Mouse (Mus musculus): ENCODE data around the gene Nckap5. TPM values are rescaled to one million over a fixed set of nuclear protein-coding genes. Genes with fewer than 3 reads are reported as not detected.
A peak's percentile ranks its signal among the peaks of the same experiment; 100 is the strongest.

Gene Nckap5
- polyA plus RNA-seq, 1 experiment from 2014 or later = 10.1 TPM

DNA sequence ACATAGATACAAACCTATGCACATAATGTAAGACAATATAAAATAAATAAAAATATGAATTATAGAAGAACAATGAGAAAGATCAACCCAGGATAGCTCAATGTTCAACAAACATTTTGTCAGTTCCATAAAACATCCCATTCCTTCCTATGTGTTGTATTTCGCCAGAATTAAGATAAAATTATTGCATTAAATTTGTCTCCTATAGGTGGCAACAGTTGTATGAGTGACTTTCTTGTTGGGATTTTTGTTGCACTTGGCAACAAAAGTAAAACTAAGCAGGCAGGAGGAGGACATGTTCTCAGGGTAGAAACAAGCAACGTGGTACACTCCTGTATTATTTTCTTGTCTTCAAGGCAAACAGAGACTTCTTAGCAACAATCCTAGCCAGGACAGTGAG lies 907.5 kb downstream of the Nckap5 start:
- H3K4me3 ChIP-seq (ENCODE audit: low read depth, low read length) = no peak overlapping the region
- ATAC-seq (replicated peaks; ENCODE audit: low FRiP score, low TSS enrichment, low read depth) (no peak), DNase-seq (ENCODE audit: low spot score) (no peak)
- no peak overlapping the region for H3K9ac ChIP-seq (ENCODE audit: low read length)
- 65% methylated on average over 2 of the region's 2 CpGs for WGBS
- no peak overlapping the region for H3K27ac ChIP-seq (ENCODE audit: low read depth)
- H3K36me3 ChIP-seq (ENCODE audit: control insufficient read depth, insufficient read depth, low read length) = no peaks in the 10 kb centered on the region
- no peak overlapping the region for H3K4me2 ChIP-seq (ENCODE audit: low read length)
- peaks cover 8% of the 10 kb centered on the region; the same call in 1 of the 2 replicates for H3K9me3 ChIP-seq (ENCODE audit: control insufficient read depth, low read length)
- H3K27me3 ChIP-seq (replicated peaks; ENCODE audit: control insufficient read depth, insufficient read depth, low read length) = no peaks in the 10 kb centered on the region
- no peaks in the 10 kb centered on the region for H3K4me1 ChIP-seq (replicated peaks; ENCODE audit: control insufficient read depth, insufficient read depth, low read length)

DNA sequence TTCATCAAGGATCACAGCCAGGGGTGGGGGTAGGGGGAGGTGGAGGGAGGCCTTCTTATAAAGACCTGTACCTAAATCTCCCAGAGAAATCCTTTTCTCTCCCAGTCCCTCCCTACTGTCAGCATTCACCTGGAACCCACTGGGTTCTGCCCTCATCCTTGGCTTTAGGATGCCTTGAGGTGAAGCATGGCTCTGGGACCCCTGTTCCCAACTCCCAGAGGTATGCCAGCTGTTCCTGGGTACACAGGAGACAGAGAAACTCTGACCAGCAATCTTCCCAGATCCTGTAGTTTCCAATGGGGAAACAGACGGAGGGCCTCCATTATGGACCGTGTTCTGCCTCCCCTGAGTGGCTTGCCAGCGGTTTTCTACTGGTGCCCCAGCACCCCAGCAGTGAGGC lies 909.9 kb downstream of the Nckap5 start:
- Histone ChIP-seq H3K4me2 (ENCODE audit: low read length) (no peak overlapping the region), H3K4me1 (replicated peaks; ENCODE audit: control insufficient read depth, insufficient read depth, low read length) (no peaks in the 10 kb centered on the region), H3K36me3 (ENCODE audit: control insufficient read depth, insufficient read depth, low read length) (no peaks in the 10 kb centered on the region), H3K9ac (ENCODE audit: low read length) (no peak overlapping the region), H3K4me3 (ENCODE audit: low read depth, low read length) (no peak overlapping the region), H3K27me3 (replicated peaks; ENCODE audit: control insufficient read depth, insufficient read depth, low read length) (no peaks in the 10 kb centered on the region), H3K9me3 (ENCODE audit: control insufficient read depth, low read length) (peaks cover 8% of the 10 kb centered on the region; the same call in 1 of the 2 replicates), H3K27ac (ENCODE audit: low read depth) (no peak overlapping the region)
- WGBS = 85% methylated on average over 3 of the region's 3 CpGs
- ATAC-seq (replicated peaks; ENCODE audit: low FRiP score, low TSS enrichment, low read depth) = no peak
- no peak for DNase-seq (ENCODE audit: low spot score)

DNA sequence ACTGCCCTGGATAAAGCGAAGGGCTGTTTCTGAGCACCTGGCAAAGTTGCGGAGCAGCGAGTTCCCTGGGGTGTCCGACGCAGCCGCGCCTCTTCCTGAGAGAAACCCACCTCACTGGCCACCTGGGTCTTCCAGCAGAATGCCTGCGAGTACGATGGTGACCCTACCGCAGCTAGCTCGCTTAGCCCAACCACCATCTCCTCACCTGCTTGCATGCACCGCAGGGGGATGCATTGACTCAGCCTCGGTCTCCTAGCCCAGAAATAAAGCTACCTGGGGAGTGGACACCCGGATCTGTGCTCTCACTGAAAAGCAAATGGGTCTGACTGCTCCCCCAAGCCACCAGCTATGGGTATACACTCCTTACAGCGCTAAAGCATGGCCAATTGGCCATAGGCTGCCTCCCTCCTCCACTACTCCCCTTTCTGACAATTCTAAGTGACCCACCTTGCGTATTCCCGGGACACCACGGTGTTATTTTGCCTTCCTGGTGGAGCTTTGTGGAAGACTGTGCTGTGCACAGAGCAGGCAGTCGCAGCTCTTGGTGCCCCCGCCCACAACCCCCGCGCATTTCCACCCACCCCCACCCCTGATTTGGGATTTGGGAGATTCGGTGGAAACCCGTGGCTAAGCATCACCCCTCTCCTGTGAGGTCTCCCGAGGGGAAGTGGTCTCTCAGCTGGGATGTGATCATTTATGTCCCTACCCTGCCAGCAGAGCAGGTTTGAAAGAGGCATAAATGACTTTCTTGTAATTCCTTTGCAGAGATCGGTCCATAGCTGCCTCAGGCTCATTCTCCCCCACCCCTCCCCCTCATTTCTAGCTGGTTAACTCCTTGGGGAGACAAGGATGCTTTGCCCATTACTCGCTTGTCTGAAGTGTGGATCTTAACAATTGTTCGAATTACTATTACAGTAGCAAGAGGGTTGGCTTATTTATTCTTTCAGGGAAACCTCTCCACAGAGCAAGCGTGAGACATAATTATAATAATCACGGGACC lies 917.7 kb downstream of the Nckap5 start, which contains the start of gene Lypd1:
Lypd1 (minus strand) TSS at position 501 of the 1,000 bp plus-strand sequence.
- peak within 1 kb of the TSS; percentile 88 for H3K4me2 ChIP-seq (ENCODE audit: low read length)
- H3K27me3 ChIP-seq (replicated peaks; ENCODE audit: control insufficient read depth, insufficient read depth, low read length) = peaks cover 46% of the 10 kb centered on the region
- peak; percentile 54 for DNase-seq (ENCODE audit: low spot score)
- peak within 1 kb of the TSS; percentile 45 for H3K4me3 ChIP-seq (ENCODE audit: low read depth, low read length)
- H3K9ac ChIP-seq (ENCODE audit: low read length) = no peak within 1 kb of the TSS
- H3K36me3 ChIP-seq (ENCODE audit: control insufficient read depth, insufficient read depth, low read length) = no peaks in the 10 kb centered on the region
- no peak for ATAC-seq (replicated peaks; ENCODE audit: low FRiP score, low TSS enrichment, low read depth)
- no peak within 1 kb of the TSS for H3K27ac ChIP-seq (ENCODE audit: low read depth)
- H3K9me3 ChIP-seq (ENCODE audit: control insufficient read depth, low read length) = no peaks in the 10 kb centered on the region
- 6% methylated on average over 30 of the region's 30 CpGs for WGBS
- peaks cover 12% of the 10 kb centered on the region for H3K4me1 ChIP-seq (replicated peaks; ENCODE audit: control insufficient read depth, insufficient read depth, low read length)

DNA sequence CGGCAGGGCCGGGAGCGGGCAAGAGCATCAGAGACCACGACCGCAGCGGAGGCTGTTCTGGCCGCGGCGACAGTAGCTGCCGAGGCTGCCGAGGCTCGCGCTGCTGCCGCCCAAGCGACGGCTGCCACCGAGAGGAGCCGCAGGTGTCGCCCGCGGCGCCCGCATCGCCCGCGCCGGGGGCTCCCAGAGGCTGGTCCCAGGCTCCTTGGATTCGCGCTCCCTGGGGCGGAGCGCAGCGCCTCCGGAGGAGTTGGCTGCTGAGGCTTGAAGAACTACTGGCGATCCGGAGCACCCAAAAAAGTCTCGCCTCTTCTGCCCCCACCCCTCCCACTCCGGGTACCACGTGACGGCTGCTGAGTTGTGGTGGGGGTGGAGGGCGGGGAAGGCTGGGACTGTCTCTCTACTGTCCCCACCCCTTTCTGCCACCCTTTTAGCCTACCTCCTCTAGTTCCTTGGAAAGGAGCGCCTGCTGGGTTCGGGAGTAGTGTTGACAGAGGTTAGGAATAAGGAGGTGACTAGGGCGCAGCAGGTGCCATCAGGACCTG lies 918.6 kb downstream of the Nckap5 start:
- DNase-seq (ENCODE audit: low spot score) (no peak), ATAC-seq (replicated peaks; ENCODE audit: low FRiP score, low TSS enrichment, low read depth) (peak; percentile 69)
- Histone ChIP-seq H3K27me3 (replicated peaks; ENCODE audit: control insufficient read depth, insufficient read depth, low read length) (peaks cover 46% of the 10 kb centered on the region), H3K27ac (ENCODE audit: low read depth) (no peak overlapping the region), H3K9ac (ENCODE audit: low read length) (no peak overlapping the region), H3K36me3 (ENCODE audit: control insufficient read depth, insufficient read depth, low read length) (no peaks in the 10 kb centered on the region), H3K4me1 (replicated peaks; ENCODE audit: control insufficient read depth, insufficient read depth, low read length) (peaks cover 12% of the 10 kb centered on the region), H3K4me2 (ENCODE audit: low read length) (peak overlapping the region; percentile 88), H3K9me3 (ENCODE audit: control insufficient read depth, low read length) (no peaks in the 10 kb centered on the region), H3K4me3 (ENCODE audit: low read depth, low read length) (peak overlapping the region; percentile 45)
- WGBS = under 1% methylated on average over 34 of the region's 43 CpGs

DNA sequence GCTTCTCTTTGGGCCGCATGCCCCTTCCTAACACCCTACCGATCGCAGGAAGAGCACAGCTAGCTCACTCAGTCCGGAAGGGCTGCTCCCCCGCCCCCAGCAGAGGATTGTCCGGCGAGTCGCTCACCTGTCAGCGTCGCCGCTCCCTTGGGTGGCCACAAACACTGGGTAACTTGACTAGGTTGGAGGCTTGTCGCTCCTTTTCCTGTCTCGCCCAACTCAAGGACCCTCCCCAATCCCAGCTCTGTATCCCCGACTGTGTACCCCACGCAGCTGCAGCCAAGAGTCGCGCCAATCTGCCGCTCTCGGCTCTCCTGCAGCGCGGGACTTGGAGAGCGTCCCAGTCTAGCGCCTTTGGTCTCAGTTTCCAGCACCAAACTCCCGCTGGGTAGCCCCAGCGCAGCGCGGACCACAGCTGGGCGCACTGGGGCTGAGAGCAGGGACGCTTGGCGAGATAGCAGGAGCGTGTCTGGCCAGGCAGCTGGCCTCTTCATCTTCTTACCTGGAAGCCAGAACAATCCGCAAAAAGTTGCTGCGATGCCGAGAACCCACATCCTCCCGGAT lies 919.2 kb downstream of the Nckap5 start:
- Histone ChIP-seq H3K4me2 (ENCODE audit: low read length) (peak overlapping the region; percentile 88), H3K36me3 (ENCODE audit: control insufficient read depth, insufficient read depth, low read length) (no peaks in the 10 kb centered on the region), H3K9me3 (ENCODE audit: control insufficient read depth, low read length) (no peaks in the 10 kb centered on the region), H3K4me1 (replicated peaks; ENCODE audit: control insufficient read depth, insufficient read depth, low read length) (peaks cover 12% of the 10 kb centered on the region), H3K4me3 (ENCODE audit: low read depth, low read length) (peak overlapping the region; percentile 45), H3K27ac (ENCODE audit: low read depth) (no peak overlapping the region), H3K9ac (ENCODE audit: low read length) (no peak overlapping the region), H3K27me3 (replicated peaks; ENCODE audit: control insufficient read depth, insufficient read depth, low read length) (peaks cover 46% of the 10 kb centered on the region)
- 1% methylated on average over 35 of the region's 35 CpGs for WGBS
- DNase-seq (ENCODE audit: low spot score) (peak; percentile 76), ATAC-seq (replicated peaks; ENCODE audit: low FRiP score, low TSS enrichment, low read depth) (peak; percentile 62)

DNA sequence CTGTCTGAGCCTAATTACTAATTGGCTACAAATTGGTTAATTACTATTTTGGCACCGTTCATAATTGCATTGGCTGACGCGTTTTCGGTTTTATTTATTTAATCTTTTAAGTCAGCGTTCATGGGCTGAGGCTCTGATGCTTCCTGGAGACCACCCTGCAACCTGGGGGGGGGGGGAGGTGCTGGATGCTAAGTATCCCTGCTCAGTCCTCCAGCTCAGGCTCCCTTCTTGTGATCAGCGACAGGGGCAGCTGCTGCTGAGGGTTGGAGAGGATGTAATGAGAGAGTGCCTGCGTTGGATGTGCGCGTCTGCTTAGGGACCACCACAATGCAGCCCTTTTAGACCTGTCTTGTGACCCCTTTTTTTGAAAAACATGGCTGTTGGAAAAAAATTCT lies 919.7 kb downstream of the Nckap5 start:
- peaks cover 12% of the 10 kb centered on the region for H3K4me1 ChIP-seq (replicated peaks; ENCODE audit: control insufficient read depth, insufficient read depth, low read length)
- peak overlapping the region; percentile 45; the same call in 1 of the 2 replicates for H3K4me3 ChIP-seq (ENCODE audit: low read depth, low read length)
- H3K9ac ChIP-seq (ENCODE audit: low read length) = no peak overlapping the region
- H3K9me3 ChIP-seq (ENCODE audit: control insufficient read depth, low read length) = no peaks in the 10 kb centered on the region
- ATAC-seq (replicated peaks; ENCODE audit: low FRiP score, low TSS enrichment, low read depth) = peak; percentile 28; the same call in 1 of the 2 replicates
- H3K4me2 ChIP-seq (ENCODE audit: low read length) = peak overlapping the region; percentile 88
- no peaks in the 10 kb centered on the region for H3K36me3 ChIP-seq (ENCODE audit: control insufficient read depth, insufficient read depth, low read length)
- peak; percentile 54 for DNase-seq (ENCODE audit: low spot score)
- H3K27me3 ChIP-seq (replicated peaks; ENCODE audit: control insufficient read depth, insufficient read depth, low read length) = peaks cover 46% of the 10 kb centered on the region
- WGBS = 3% methylated on average over 9 of the region's 9 CpGs
- H3K27ac ChIP-seq (ENCODE audit: low read depth) = no peak overlapping the region

DNA sequence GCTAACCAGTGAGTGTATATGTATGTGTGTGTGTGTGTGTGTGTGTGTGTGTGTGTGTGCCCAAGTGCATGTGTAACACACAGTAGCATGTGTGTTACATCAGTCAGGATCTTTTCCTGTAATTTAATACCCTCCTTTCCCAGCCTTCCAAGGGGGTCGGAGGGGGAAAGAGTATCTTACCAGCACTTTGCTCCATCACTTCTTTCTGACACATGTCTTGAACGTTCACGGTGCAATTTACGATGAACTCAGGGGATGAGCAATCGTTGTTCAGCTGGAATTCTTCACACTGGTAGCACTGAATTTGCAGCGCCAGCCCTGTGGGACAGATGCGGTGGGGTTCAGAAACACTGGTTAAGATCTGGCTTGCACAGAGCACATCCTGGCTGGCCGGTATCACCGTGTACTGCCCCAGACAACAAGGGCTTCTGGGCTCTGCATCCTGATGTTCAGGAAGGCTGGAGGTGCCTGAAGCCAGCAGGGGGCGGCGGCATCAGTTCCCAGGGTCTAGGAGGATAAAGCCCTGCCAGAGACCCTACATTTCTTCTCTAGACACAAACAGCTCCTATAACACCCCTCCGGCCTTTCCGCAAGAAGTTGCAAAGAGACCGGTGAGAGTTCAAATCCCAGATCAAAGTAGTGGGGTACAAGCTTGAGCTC lies 920.3 kb downstream of the Nckap5 start:
- DNase-seq (ENCODE audit: low spot score) (peak; percentile 64), ATAC-seq (replicated peaks; ENCODE audit: low FRiP score, low TSS enrichment, low read depth) (0 out of 2 replicates have a peak, but pooled peaks have one; percentile 21)
- H3K9me3 ChIP-seq (ENCODE audit: control insufficient read depth, low read length) = no peaks in the 10 kb centered on the region
- no peaks in the 10 kb centered on the region for H3K36me3 ChIP-seq (ENCODE audit: control insufficient read depth, insufficient read depth, low read length)
- peaks cover 12% of the 10 kb centered on the region for H3K4me1 ChIP-seq (replicated peaks; ENCODE audit: control insufficient read depth, insufficient read depth, low read length)
- H3K4me3 ChIP-seq (ENCODE audit: low read depth, low read length) = 0 out of 2 replicates have a peak overlapping the region, but pooled peaks have one; percentile 11
- H3K27ac ChIP-seq (ENCODE audit: low read depth) = no peak overlapping the region
- H3K4me2 ChIP-seq (ENCODE audit: low read length) = peak overlapping the region; percentile 88
- WGBS = 7% methylated on average over 14 of the region's 14 CpGs
- H3K27me3 ChIP-seq (replicated peaks; ENCODE audit: control insufficient read depth, insufficient read depth, low read length) = peaks cover 46% of the 10 kb centered on the region
- H3K9ac ChIP-seq (ENCODE audit: low read length) = no peak overlapping the region

DNA sequence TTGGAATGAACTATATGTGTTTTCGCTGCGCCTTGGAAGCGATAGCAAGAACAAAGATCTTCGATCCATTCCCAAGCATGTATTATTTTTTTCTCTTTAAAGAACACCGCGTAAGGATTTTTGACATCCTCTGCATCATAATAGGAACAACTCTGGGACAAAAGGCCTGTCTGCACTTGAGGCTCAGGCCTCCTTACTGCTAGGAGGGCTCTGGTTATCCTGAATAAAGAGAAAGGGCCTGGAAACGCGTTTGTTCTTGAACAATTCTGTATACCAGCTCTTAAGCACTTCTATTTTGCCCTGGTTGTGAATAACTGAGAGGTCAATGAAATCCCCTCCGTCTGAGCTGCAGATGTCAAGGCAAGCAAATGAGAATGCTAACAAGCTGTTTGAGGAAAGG lies 937.4 kb downstream of the Nckap5 start:
- no peaks in the 10 kb centered on the region for H3K36me3 ChIP-seq (ENCODE audit: control insufficient read depth, insufficient read depth, low read length)
- DNase-seq (ENCODE audit: low spot score) = no peak
- no peak overlapping the region for H3K9ac ChIP-seq (ENCODE audit: low read length)
- WGBS = 88% methylated on average over 9 of the region's 9 CpGs
- no peak overlapping the region for H3K27ac ChIP-seq (ENCODE audit: low read depth)
- H3K4me3 ChIP-seq (ENCODE audit: low read depth, low read length) = no peak overlapping the region
- no peak overlapping the region for H3K4me2 ChIP-seq (ENCODE audit: low read length)
- no peaks in the 10 kb centered on the region for H3K4me1 ChIP-seq (replicated peaks; ENCODE audit: control insufficient read depth, insufficient read depth, low read length)
- no peaks in the 10 kb centered on the region for H3K9me3 ChIP-seq (ENCODE audit: control insufficient read depth, low read length)
- no peak for ATAC-seq (replicated peaks; ENCODE audit: low FRiP score, low TSS enrichment, low read depth)
- no peaks in the 10 kb centered on the region for H3K27me3 ChIP-seq (replicated peaks; ENCODE audit: control insufficient read depth, insufficient read depth, low read length)
